8 mouse cellular contexts compared by ENCODE assay signal in the genomic region with DNA sequence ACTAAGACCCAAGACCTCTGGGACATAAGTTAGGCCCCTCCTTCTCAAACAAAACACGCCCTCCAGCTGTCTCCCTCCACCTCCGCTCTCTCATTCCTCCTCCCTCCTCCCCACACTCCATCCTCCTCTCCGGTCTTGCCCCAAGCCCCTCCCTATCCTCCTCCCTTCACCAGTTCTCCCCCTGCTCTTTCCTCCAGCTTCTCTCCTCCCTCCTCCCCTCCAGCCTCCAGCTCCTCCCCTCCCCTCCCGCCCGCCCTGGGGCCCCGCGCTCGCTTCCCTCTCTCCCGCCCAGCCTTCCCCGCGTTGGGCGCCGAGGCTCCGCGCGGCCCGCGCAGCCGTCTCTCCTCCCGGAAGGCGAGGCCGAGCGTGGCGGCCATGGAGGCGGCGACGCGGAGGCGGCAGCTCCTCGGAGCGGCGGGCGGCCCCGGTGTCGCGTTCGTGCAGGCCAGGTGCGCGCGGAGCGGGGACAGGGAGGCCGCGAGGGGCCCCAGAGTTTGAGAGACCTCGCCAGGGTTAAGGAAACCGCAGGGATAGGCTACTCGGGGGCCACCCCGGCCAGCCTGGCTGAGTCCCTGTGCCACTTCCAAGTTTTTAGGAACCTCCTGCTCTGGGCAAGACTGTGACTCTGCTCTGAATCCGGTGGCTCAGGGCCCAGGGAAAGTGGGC. TPM values are rescaled to one million over a fixed set of nuclear protein-coding genes. Genes with fewer than 3 reads are reported as not detected.
A peak's percentile ranks its signal among the peaks of the same experiment; 100 is the strongest.
DNase-seq lines count a peak whose midpoint lies in the region; TF ChIP-seq lines count a peak whose summit lies in the region.

A gene (plus strand): TSS at position 280 of the 666 bp plus-strand sequence.

- no peaks in the 10 kb centered on the region for H3K27me3 ChIP-seq in cerebellum, adult 2 months (ENCODE audit: control insufficient read depth, insufficient read depth, low read length)
- H3K27me3 ChIP-seq in hindbrain, embryonic 10.5 days (ENCODE audit: insufficient read depth, poor library complexity, severe bottlenecking) = 0 out of 2 replicates have a peak, but pooled peaks cover 3% of the 10 kb centered on the region

- H3K9me3 ChIP-seq in hindbrain, embryonic 10.5 days = no peaks in the 10 kb centered on the region

- peak within 1 kb of the TSS; percentile 92 for H3K4me3 ChIP-seq in cerebellum, adult 2 months (replicated peaks; ENCODE audit: insufficient read depth, low read depth, low read length)
- H3K4me3 ChIP-seq in hindbrain, embryonic 10.5 days = peak within 1 kb of the TSS; percentile 64

- no peak for TF ChIP-seq CTCF in cerebellum, adult 2 months (IDR thresholded peaks at IDR 0.05; ENCODE audit: borderline replicate concordance, insufficient read depth, low read depth, low read length)

- no peaks in the 10 kb centered on the region for H3K36me3 ChIP-seq in hindbrain, embryonic 10.5 days

- peak; percentile 84 for DNase-seq in NIH3T3 (ENCODE audit: low read depth)
- peak; percentile 81 to 84 for DNase-seq in cerebellum, adult 2 months
- peak; percentile 89 for DNase-seq in forelimb bud, embryonic 11.5 days (ENCODE audit: low read depth, low spot score)
- DNase-seq in hindbrain, embryonic 10.5 days (ENCODE audit: low spot score) = peak; percentile 82
- peak; percentile 60 to 63 for DNase-seq in layer of hippocampus, postnatal 14 days (ENCODE audit: low spot score in 2 of 2)
- peak; percentile 92 for DNase-seq in lung, postnatal 10 days
- peak; percentile 95 for DNase-seq in retina, postnatal 1 day
- DNase-seq in urinary bladder, adult 2 months (ENCODE audit: low spot score) = peak; percentile 75

- WGBS in cerebellum, adult 2 months = 2% methylated on average over 38 of the region's 48 CpGs
- 1% methylated on average over 48 of the region's 48 CpGs for WGBS in hindbrain, embryonic 10.5 days

- TF ChIP-seq POLR2A in cerebellum, adult 2 months (IDR thresholded peaks at IDR 0.05; ENCODE audit: borderline replicate concordance, insufficient read depth, low read length) = peak; percentile 25; the same call in 1 of the 2 replicates

- peaks cover 10% of the 10 kb centered on the region for H3K4me1 ChIP-seq in cerebellum, adult 2 months (ENCODE audit: control insufficient read depth, insufficient read depth, low read length)
- peaks cover 43% of the 10 kb centered on the region for H3K4me1 ChIP-seq in hindbrain, embryonic 10.5 days (replicated peaks)

- H3K27ac ChIP-seq in cerebellum, adult 2 months (ENCODE audit: insufficient read depth, low read length) = peak within 1 kb of the TSS; percentile 75
- peak within 1 kb of the TSS; percentile 93 for H3K27ac ChIP-seq in hindbrain, embryonic 10.5 days

RNA-seq across cellular contexts. Expression of the gene that starts here (rescaled TPM):
- 17.6 and 22.1 TPM in 2 replicates for polyA plus RNA-seq in cerebellum, adult 2 months (2012; rRNA removed)
- polyA plus RNA-seq in hindbrain, embryonic 10.5 days (2016; fragmentation: Nextera tagmentation; extraction: Ambion mirVana) = 12.6 and 15.1 TPM in 2 replicates
- 10 to 100 TPM; 10.7 to 11.3 TPM for total RNA-seq in layer of hippocampus, postnatal 14 days (2021)
- 26.5 and 33.1 TPM in 2 replicates for polyA plus RNA-seq in urinary bladder, adult 2 months (2012; rRNA removed)

Comparison
In these comparisons a context has a peak if more than half of its experiments do, and no peak if none do; other contexts are left out.
1. Peak in every context shown above with its lines: DNase-seq, H3K4me3 ChIP-seq and H3K27ac ChIP-seq.